Mouse (Mus musculus) hindbrain, postnatal 0 days (tissue): ENCODE measurements at regions not wholly inside any gene's neighbourhood (a gene's known extent, or its start where the extent isn't known, plus 50 kb on each side); places are given as distances from the start of the nearest gene placed in this dataset.
"Not testable (repeated sequence)": the region's sequence is repeated elsewhere in the genome, so short reads cannot be mapped to it uniquely, and the experiment has no call there.

Source experiments
- ATAC-seq: fragments of 200-750 bp; cut with Nextera tagmentation; 2 replicates; pipeline ENCODE4 v1.8.0; 2017; ENCODE audit warnings: mild to moderate bottlenecking, moderate TSS enrichment, moderate library complexity
- DNase-seq: peaks from one replicate; pipeline ENCODE4 v3.0.0-alpha.2; 2015; ENCODE audit warnings: low spot score
- H3K27ac ChIP-seq: fragments of 300-500 bp; sonication (generic); 2 replicates; pipeline ENCODE4 v1.5.1; 2014; ENCODE audit warnings: mild to moderate bottlenecking
- H3K27me3 ChIP-seq: fragments of 300-500 bp; sonication (generic); 2 replicates; pipeline ENCODE4 v1.6.1; 2014; ENCODE audit warnings: low read length, mixed read lengths; ENCODE audit not compliant: insufficient read depth
- H3K36me3 ChIP-seq: fragments of 300-500 bp; sonication (generic); 2 replicates; pipeline ENCODE4 v1.6.1; 2014; ENCODE audit warnings: low read length, mixed read lengths; ENCODE audit not compliant: insufficient read depth
- H3K4me1 ChIP-seq: fragments of 300-500 bp; sonication (generic); 2 replicates; pipeline ENCODE4 v1.6.1; 2014; ENCODE audit warnings: antibody characterized with exemption, low read length, mixed read lengths; ENCODE audit not compliant: insufficient read depth
- H3K4me2 ChIP-seq: fragments of 300-500 bp; sonication (generic); 2 replicates; pipeline ENCODE4 v1.6.1; 2014; ENCODE audit warnings: low read depth, mild to moderate bottlenecking, low read length, moderate library complexity, mixed read lengths
- H3K4me3 ChIP-seq: fragments of 300-500 bp; sonication (generic); 2 replicates; pipeline ENCODE4 v1.5.1; 2014; ENCODE audit warnings: low read length
- H3K9ac ChIP-seq: fragments of 300-500 bp; sonication (generic); replicated peaks from 2 replicates; pipeline ENCODE4 v1.6.1; 2014; ENCODE audit warnings: mild to moderate bottlenecking, low read length, moderate library complexity, mixed read lengths
- H3K9me3 ChIP-seq: fragments of 300-500 bp; sonication (generic); 2 replicates; pipeline ENCODE4 v1.6.1; 2016; ENCODE audit warnings: low read length, mixed read lengths
- CTCF ChIP-seq: IDR thresholded peaks from 2 replicates; pipeline ENCODE4 v1.5.1; 2016; ENCODE audit warnings: antibody characterized with exemption, control low read depth, low read depth
- WGBS: fragments of 180-500 bp; shearing (Covaris S2); extraction: QIAGEN DNeasy Blood & Tissue Kit; methylation state at CpG from one replicate; pipeline ENCODE4 v1.1.7; 2014; 5-methylcytosine and 5-hydroxymethylcytosine counted together

GRCm38 (mm10) chr13:89375526-89376474 is 163.8 kb upstream of the Hapln1 start:
- no peak for DNase-seq
- H3K4me1 ChIP-seq: no peaks in the 10 kb centered on the region
- no peak overlapping the region for H3K4me3 ChIP-seq
- WGBS: 91% methylated on average over 4 of the region's 4 CpGs
- H3K4me2 ChIP-seq: no peak overlapping the region
- H3K9ac ChIP-seq: no peak overlapping the region
- H3K9me3 ChIP-seq: no peaks in the 10 kb centered on the region
- H3K36me3 ChIP-seq: no peaks in the 10 kb centered on the region
- ATAC-seq: no peak
- TF ChIP-seq CTCF: no peak
- H3K27me3 ChIP-seq: no peaks in the 10 kb centered on the region
- H3K27ac ChIP-seq: no peak overlapping the region

GRCm38 (mm10) chr13:89378365-89378764 is 161.2 kb upstream of the Hapln1 start:
- H3K9ac ChIP-seq: no peak overlapping the region
- ATAC-seq (no peak), DNase-seq (no peak)
- H3K4me3 ChIP-seq: no peak overlapping the region
- H3K9me3 ChIP-seq: no peaks in the 10 kb centered on the region
- H3K4me1 ChIP-seq: no peaks in the 10 kb centered on the region
- 86% methylated on average over 4 of the region's 4 CpGs for WGBS
- no peak for TF ChIP-seq CTCF
- no peaks in the 10 kb centered on the region for H3K36me3 ChIP-seq
- no peak overlapping the region for H3K4me2 ChIP-seq
- no peaks in the 10 kb centered on the region for H3K27me3 ChIP-seq
- H3K27ac ChIP-seq: no peak overlapping the region

GRCm38 (mm10) chr13:89383619-89384190 is 155.9 kb upstream of the Hapln1 start:
- H3K4me1 ChIP-seq, H3K9ac ChIP-seq, H3K27me3 ChIP-seq, H3K36me3 ChIP-seq, ATAC-seq, H3K4me3 ChIP-seq, DNase-seq, H3K27ac ChIP-seq, H3K9me3 ChIP-seq, H3K4me2 ChIP-seq: not testable (repeated sequence)
- WGBS: 94% methylated on average over 16 of the region's 16 CpGs

- H3K4me3 ChIP-seq: no peak overlapping the region
- H3K27ac ChIP-seq: no peak overlapping the region
- no peak overlapping the region for H3K9ac ChIP-seq
- 66% methylated on average over 11 of the region's 11 CpGs for WGBS
- H3K9me3 ChIP-seq: no peaks in the 10 kb centered on the region
- ATAC-seq (peak; percentile 40; the same call in 1 of the 2 replicates), DNase-seq (peak; percentile 68)
- H3K4me2 ChIP-seq: no peak overlapping the region
- no peaks in the 10 kb centered on the region for H3K36me3 ChIP-seq
- TF ChIP-seq CTCF: no peak
- no peaks in the 10 kb centered on the region for H3K4me1 ChIP-seq
- no peaks in the 10 kb centered on the region for H3K27me3 ChIP-seq
Measured at GRCm38 (mm10) chr13:89384598-89385145, 154.9 kb upstream of the Hapln1 start.

- DNase-seq: no peak
- no peak for TF ChIP-seq CTCF
- no peak overlapping the region for H3K4me2 ChIP-seq
- H3K9me3 ChIP-seq: no peaks in the 10 kb centered on the region
- no peaks in the 10 kb centered on the region for H3K4me1 ChIP-seq
- H3K9ac ChIP-seq: no peak overlapping the region
- WGBS: 100% methylated on average over 1 of the region's 1 CpGs
- ATAC-seq: no peak
- no peak overlapping the region for H3K4me3 ChIP-seq
- no peak overlapping the region for H3K27ac ChIP-seq
- H3K27me3 ChIP-seq: no peaks in the 10 kb centered on the region
- no peaks in the 10 kb centered on the region for H3K36me3 ChIP-seq
Measured at GRCm38 (mm10) chr13:89387416-89387815, 152.2 kb upstream of the Hapln1 start.

- DNase-seq: no peak
- Histone ChIP-seq H3K9me3 (no peaks in the 10 kb centered on the region), H3K4me2 (no peak overlapping the region), H3K36me3 (no peaks in the 10 kb centered on the region), H3K4me1 (no peaks in the 10 kb centered on the region), H3K27me3 (no peaks in the 10 kb centered on the region), H3K4me3 (no peak overlapping the region), H3K27ac (no peak overlapping the region), H3K9ac (no peak overlapping the region)
- no peak for ATAC-seq
- WGBS: 79% methylated on average over 1 of the region's 1 CpGs
- TF ChIP-seq CTCF: no peak
Measured at GRCm38 (mm10) chr13:89389149-89389548, 150.4 kb upstream of the Hapln1 start.
